Mouse (Mus musculus) ES-E14 (cell line): Measurements from ENCODE around the gene Smarcd1. TPM values are rescaled to one million over a fixed set of nuclear protein-coding genes. Genes with fewer than 3 reads are reported as not detected.
A peak's percentile ranks its signal among the peaks of the same experiment; 100 is the strongest.

Experiments
- DNase-seq: peaks from one replicate; pipeline ENCODE4 v3.0.0-alpha.2; 2013; ENCODE audit warnings: low read depth, low spot score
- H3K27ac ChIP-seq: 2 replicates; pipeline ENCODE4 v1.5.1; 2012; ENCODE audit warnings: low read depth, mild to moderate bottlenecking, low read length, moderate library complexity, mixed read lengths; ENCODE audit not compliant: poor library complexity, insufficient read depth, severe bottlenecking
- H3K36me3 ChIP-seq: 2 replicates; pipeline ENCODE4 v1.6.1; 2012; ENCODE audit warnings: mild to moderate bottlenecking, low read length, moderate library complexity, mixed read lengths; ENCODE audit not compliant: control insufficient read depth, poor library complexity, insufficient read depth, severe bottlenecking
- H3K4me1 ChIP-seq, 2 experiments: fragments of 150-350 bp in 1 of 2; sonication (generic) in 1 of 2; 2 replicates each; pipeline ENCODE4 v1.6.1; 2012; ENCODE audit warnings: low read length in 2 of 2, mild to moderate bottlenecking in 1 of 2, mixed read lengths in 1 of 2; ENCODE audit not compliant: control insufficient read depth in 2 of 2, insufficient read depth in 2 of 2, poor library complexity in 1 of 2
- H3K4me3 ChIP-seq, 2 experiments: fragments of 150-350 bp in 1 of 2; sonication (generic) in 1 of 2; 2 replicates each; pipeline ENCODE4 v1.5.1; 2012; ENCODE audit warnings: low read length in 2 of 2, low read depth in 1 of 2, mild to moderate bottlenecking in 1 of 2, mixed read lengths in 1 of 2; ENCODE audit not compliant: insufficient read depth in 1 of 2, poor library complexity in 1 of 2, severe bottlenecking in 1 of 2
- H3K9ac ChIP-seq: 2 replicates; pipeline ENCODE4 v1.6.1; 2012; ENCODE audit warnings: low read depth, mild to moderate bottlenecking, low read length, mixed read lengths; ENCODE audit not compliant: poor library complexity, insufficient read depth, severe bottlenecking
- H3K9me3 ChIP-seq: fragments of 150-350 bp; sonication (generic); 2 replicates; pipeline ENCODE4 v1.6.1; 2012; ENCODE audit warnings: low read depth, mild to moderate bottlenecking, low read length; ENCODE audit not compliant: control insufficient read depth, insufficient read depth
- CHD2 ChIP-seq: IDR thresholded peaks from 2 replicates; pipeline ENCODE4 v1.6.1; 2014; ENCODE audit warnings: mild to moderate bottlenecking, low read depth, low read length, inconsistent platforms
- HCFC1 ChIP-seq: IDR thresholded peaks from 2 replicates; pipeline ENCODE4 v1.6.1; 2012; ENCODE audit warnings: low read length, inconsistent platforms, borderline replicate concordance; ENCODE audit not compliant: insufficient read depth
- MAFK ChIP-seq: IDR thresholded peaks from 2 replicates; pipeline ENCODE4 v1.6.1; 2014; ENCODE audit warnings: mild to moderate bottlenecking, low read depth, low read length, inconsistent platforms; ENCODE audit not compliant: insufficient read depth
- ZC3H11A ChIP-seq: IDR thresholded peaks from 2 replicates; pipeline ENCODE4 v1.6.1; 2012; ENCODE audit warnings: low read depth, mild to moderate bottlenecking, inconsistent platforms, low read length, borderline replicate concordance
- ZNF384 ChIP-seq: IDR thresholded peaks from 2 replicates; pipeline ENCODE4 v1.6.1; 2012; ENCODE audit warnings: low read depth, low read length, inconsistent platforms
- in situ Hi-C, 2 experiments: fragments of 600-800 bp; cut with MboI; formaldehyde crosslinking; loops; one replicate each; pipeline ENCODE4 v1.15.1; 2025; ENCODE audit warnings: low sequenced_read_pairs in 2 of 2, inconsistent platforms in 1 of 2; ENCODE audit not compliant: unreplicated experiment in 2 of 2
- total RNA-seq: library from RNA; depleted of rRNA; stranded (reverse); fragments of 300-350 nt; gene quantifications from 2 replicates; pipeline ENCODE4 v1.2.3, GENCODE M21; 2012

Smarcd1 gene
- total RNA-seq, 1 experiment, result 76.3 TPM

- in situ Hi-C loops, result no loop called here
Measured at GRCm38 (mm10) chr15:99727525-99727924, 25.6 kb downstream of the Smarcd1 start.

GRCm38 (mm10) chr15:99728211-99728610 is 26.3 kb downstream of the Smarcd1 start:
- DNase-seq, result no peak
- in situ Hi-C loops, result no loop called here
- Histone ChIP-seq H3K4me3 (no peak overlapping the region), H3K9ac (no peak overlapping the region), H3K36me3 (peaks cover 4% of the 10 kb centered on the region; the same call in 1 of the 2 replicates), H3K4me1 (peaks cover 5 to 16% of the 10 kb centered on the region in 2 experiments; a peak in 3 of 4 replicates), H3K9me3 (no peaks in the 10 kb centered on the region), H3K27ac (no peak overlapping the region)
- TF ChIP-seq HCFC1 (no peak), CHD2 (no peak), ZC3H11A (no peak), ZNF384 (0 out of 2 replicates have a peak, but pooled peaks have one; percentile 15), MAFK (no peak)

More at GRCm38 (mm10) chr15:99727525-99727924, 25.6 kb downstream of the Smarcd1 start:
- peaks cover 5 to 20% of the 10 kb centered on the region in 2 experiments; a peak in 3 of 4 replicates for H3K4me1 ChIP-seq
- TF ChIP-seq ZC3H11A, result no peak
- TF ChIP-seq ZNF384, result no peak
- no peak for TF ChIP-seq CHD2
- TF ChIP-seq HCFC1, result no peak
- no peak overlapping the region for H3K9ac ChIP-seq
- no peak overlapping the region for H3K4me3 ChIP-seq
- no peak for DNase-seq
- H3K27ac ChIP-seq, result no peak overlapping the region
- H3K36me3 ChIP-seq, result peaks cover 4% of the 10 kb centered on the region; the same call in 1 of the 2 replicates
- H3K9me3 ChIP-seq, result no peaks in the 10 kb centered on the region

- H3K4me3 ChIP-seq, result no peak overlapping the region
- in situ Hi-C loops, result no loop called here
- H3K36me3 ChIP-seq, result peaks cover 5% of the 10 kb centered on the region; the same call in 1 of the 2 replicates
- no peak for TF ChIP-seq ZNF384
- no peak for TF ChIP-seq CHD2
- TF ChIP-seq MAFK, result no peak
- no peak for TF ChIP-seq ZC3H11A
- TF ChIP-seq HCFC1, result no peak
- no peaks in the 10 kb centered on the region for H3K9me3 ChIP-seq
- no peak overlapping the region for H3K27ac ChIP-seq
- H3K4me1 ChIP-seq, result peaks cover 2 to 9% of the 10 kb centered on the region in 2 experiments; a peak in 3 of 4 replicates
- H3K9ac ChIP-seq, result no peak overlapping the region
- no peak for DNase-seq
Measured at GRCm38 (mm10) chr15:99729056-99729783, 27.3 kb downstream of the Smarcd1 start.

- in situ Hi-C loops, result no loop called here
- no peaks in the 10 kb centered on the region for H3K9me3 ChIP-seq
- no peak overlapping the region for H3K9ac ChIP-seq
- DNase-seq, result no peak
- H3K27ac ChIP-seq, result no peak overlapping the region; the same call in 1 of the 2 replicates
- no peaks in the 10 kb centered on the region for H3K4me1 ChIP-seq
- TF ChIP-seq ZNF384, result no peak
- no peak for TF ChIP-seq HCFC1
- no peak for TF ChIP-seq ZC3H11A
- no peak for TF ChIP-seq CHD2
- peak; percentile 80 for TF ChIP-seq MAFK
- peaks cover 12% of the 10 kb centered on the region for H3K36me3 ChIP-seq
- no peak overlapping the region for H3K4me3 ChIP-seq
Measured at GRCm38 (mm10) chr15:99731167-99731566, 29.2 kb downstream of the Smarcd1 start.

- Histone ChIP-seq H3K9ac (no peak overlapping the region), H3K4me1 (no peaks in the 10 kb centered on the region), H3K4me3 (no peak overlapping the region), H3K27ac (no peak overlapping the region), H3K9me3 (no peaks in the 10 kb centered on the region), H3K36me3 (peaks cover 15% of the 10 kb centered on the region)
- in situ Hi-C loops, result no loop called here
- TF ChIP-seq ZNF384 (no peak), HCFC1 (no peak), ZC3H11A (no peak), CHD2 (no peak), MAFK (no peak)
- DNase-seq, result no peak
Measured at GRCm38 (mm10) chr15:99731678-99732077, 29.7 kb downstream of the Smarcd1 start.
